Mouse (Mus musculus): ENCODE results near the gene Zfp28. TPM values are rescaled to one million over a fixed set of nuclear protein-coding genes. Genes with fewer than 3 reads are reported as not detected.
"Not testable (repeated sequence)": the region's sequence is repeated elsewhere in the genome, so short reads cannot be mapped to it uniquely, and the experiment has no call there.

The Zfp28 gene
- 2.6 and 4.8 TPM in 2 replicates for total RNA-seq (2021)
- long read RNA-seq, experiment 1, full-length matches to known transcripts = 1 of 7 reads
- long read RNA-seq, experiment 1, partial matches to known transcripts = 0 of 7 reads
- long read RNA-seq, experiment 1, other reads (novel, unspliced or antisense) = 6 of 7 reads
- long read RNA-seq, experiment 2, full-length matches to known transcripts = 2 of 4 reads
- long read RNA-seq, experiment 2, partial matches to known transcripts = 0 of 4 reads
- long read RNA-seq, experiment 2, other reads (novel, unspliced or antisense) = 2 of 4 reads

DNA sequence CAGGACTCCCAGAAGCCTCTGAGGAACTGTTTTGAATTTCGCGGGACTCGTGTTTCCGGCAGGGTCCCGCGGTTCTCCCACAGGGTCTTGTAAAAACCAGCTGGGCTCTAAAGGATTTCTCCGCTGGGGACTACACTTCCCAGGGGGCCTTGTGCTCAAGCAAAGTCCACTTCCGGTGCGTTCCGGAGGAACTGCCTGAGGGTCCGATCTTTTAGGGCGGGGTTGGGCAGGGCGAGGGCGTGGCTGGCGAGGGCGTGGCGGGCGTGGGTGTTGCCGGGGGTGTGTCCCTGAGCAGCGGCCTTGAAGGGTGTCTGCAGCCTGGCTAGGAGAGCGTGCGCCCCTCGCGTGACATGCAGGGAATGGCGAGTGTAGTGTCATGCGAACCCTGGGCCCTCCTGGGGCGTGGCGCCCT, at the start of gene Zfp28:
Gene Zfp28, plus strand, starts transcription at position 252 of the 412 bp plus-strand sequence.
- DNase-seq = peak; percentile 97

DNA sequence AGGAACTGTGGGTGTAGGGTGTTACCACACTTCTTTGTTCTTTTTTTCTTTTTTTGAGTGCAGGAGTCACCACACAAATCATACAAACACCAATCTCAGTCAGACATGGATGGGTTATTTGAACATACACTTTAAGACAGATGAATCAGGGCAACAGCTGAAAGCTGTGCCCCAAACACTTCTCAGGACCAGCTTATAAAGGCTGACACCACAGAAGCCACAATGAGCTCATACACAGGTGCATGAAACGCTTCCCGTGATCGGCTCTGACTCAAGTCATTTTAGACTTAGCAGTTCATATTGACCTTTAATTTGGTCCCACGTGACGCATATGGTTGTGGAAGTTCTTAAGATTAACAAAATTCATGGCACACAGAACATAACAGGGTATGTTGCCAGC, 43.2 kb upstream of the Zfp28 start:
- no peak for DNase-seq

DNA sequence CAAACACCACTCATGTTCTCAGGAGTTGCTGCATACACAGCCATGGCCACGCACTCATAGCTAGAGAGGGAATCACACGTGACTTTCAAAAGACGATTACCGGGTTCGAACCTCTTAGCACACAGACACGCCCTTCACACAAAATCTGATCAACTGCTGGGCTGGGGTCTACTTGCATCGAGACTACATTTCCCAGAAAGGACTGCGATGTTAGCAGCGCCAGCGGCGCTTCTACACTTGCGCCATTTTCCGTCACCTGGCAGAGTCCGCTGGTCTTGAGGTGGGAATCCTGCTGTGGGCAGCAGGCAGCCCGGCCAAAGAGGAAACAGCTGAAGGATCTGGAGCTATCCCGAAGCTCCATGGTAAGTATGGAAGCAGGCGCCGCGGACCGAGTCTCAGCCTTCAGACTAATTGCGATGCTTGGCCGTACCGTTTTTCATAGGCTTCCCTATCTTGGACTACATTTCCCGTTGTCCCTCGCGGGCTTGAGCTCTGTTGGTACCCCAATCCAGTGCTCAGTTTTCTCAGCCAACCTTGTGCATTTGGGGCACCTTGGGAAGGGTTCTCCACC, 39.5 kb upstream of the Zfp28 start, which contains the start of gene Gm3854:
Gene Gm3854, plus strand, starts transcription at position 259 of the 571 bp plus-strand sequence.
- peak; percentile 53 for DNase-seq

DNA sequence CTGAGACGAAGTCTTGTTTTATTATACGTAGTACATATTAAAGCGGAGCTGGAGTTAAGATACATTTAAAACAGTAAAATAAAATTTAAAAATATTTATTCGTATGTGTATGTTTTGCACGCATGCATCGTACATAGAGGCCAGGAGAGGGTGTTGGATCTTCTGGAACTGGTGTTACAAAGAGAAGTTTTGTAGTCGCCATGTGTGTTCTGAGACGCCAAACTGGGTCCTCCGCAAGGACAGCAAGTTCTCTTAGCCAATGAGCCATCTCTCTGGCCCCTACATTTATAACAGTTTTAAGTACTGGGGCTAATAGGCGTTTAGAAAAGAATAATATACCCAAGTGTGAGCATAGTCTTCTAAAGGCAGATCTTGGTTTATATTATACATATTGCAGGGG, 39.0 kb upstream of the Zfp28 start:
- no peak for DNase-seq

DNA sequence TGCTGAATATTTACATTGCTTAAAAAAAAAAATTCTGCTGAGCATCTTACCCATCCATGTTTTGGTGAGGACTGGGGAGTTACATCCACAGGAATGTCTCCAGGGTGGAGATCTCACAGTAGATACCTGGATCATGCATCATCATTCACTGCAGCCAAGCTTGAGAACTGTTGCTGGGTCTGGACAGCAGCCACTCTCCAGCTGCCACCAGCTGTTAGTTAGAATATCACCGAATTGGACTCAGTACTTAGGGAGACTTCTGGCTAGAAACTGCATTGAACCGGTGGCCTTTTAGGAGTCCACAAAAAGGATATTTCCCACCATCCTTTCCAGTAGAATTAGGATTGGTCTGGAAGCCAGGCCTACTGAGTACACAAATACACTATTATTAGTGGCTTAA, 25.0 kb upstream of the Zfp28 start:
- DNase-seq = no peak

DNA sequence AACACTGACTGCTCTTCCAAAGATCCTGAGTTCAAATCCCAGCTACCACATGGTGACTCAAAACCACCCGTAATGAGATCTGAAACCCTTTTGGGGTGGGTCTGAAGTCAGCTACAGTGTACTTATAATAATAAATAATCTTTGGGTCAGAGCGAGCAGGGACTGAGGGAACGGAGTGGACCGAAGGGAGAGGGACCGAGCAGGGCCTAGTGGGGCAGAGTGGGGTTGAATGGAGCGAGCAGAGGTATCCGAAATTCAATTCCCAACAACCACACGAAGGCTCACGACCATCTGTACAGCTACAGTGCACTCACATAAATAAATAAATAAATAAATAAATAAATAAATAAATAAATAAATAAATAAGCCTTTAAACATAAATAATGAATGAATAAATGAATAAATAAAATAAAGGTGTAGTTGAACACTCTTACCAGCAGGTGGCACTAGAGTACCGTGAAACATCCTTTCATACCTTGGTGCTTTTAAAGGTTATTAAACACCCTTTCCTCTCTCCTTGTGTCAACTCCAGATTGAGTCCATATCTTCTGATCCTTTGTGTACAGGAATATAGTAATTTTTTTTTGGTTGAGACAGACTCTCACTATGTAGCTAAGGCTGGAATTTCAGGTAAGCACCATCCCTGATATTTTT, 24.0 kb upstream of the Zfp28 start:
- DNase-seq = peak; percentile 48

DNA sequence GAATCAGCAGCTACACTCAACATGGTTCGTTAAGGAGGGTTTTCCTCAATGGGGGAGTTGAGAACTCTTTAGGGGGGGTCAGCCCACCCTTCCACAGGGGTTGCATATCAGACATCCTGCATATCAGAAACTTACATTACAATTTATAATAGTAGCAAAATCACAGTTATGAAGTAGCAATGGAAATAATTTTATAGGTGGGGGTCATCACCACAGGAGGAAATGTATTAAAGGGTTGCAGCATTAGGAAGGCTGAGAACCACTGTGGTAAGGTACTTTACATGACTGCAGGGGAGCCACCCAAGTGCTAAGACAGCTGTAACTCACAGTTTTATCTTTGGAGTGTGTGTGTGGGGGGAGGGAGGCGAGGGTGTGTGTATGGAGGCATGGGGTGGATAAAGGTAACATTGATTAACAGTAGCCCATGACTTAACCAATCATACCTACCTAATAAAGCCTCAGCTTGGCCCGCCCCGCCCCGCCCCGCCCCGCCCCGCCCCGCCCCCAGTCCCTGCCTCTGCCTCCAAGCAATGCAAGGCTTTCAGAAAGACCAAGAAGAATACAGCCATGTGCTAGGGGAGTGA, 22.5 kb upstream of the Zfp28 start:
- no peak for DNase-seq

DNA sequence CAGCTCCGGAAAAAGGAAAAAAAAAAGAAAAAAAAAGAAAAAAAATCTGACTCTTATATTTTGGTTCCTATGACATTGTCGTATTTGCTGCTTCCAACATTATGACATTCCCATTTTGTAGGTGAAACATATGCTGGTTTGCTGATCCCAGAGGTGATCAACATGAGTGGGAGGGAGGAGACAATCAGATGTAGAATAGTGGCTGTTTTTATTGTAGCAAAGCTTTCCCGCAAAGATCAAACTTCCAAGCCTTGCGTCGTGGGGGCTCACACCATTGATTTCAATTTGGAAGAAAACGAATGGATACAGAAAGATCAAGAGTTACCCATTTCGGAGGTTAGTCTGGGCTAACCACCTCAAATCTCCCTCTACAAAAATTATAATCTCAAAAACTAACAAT, 21.3 kb upstream of the Zfp28 start:
- no peak for DNase-seq

DNA sequence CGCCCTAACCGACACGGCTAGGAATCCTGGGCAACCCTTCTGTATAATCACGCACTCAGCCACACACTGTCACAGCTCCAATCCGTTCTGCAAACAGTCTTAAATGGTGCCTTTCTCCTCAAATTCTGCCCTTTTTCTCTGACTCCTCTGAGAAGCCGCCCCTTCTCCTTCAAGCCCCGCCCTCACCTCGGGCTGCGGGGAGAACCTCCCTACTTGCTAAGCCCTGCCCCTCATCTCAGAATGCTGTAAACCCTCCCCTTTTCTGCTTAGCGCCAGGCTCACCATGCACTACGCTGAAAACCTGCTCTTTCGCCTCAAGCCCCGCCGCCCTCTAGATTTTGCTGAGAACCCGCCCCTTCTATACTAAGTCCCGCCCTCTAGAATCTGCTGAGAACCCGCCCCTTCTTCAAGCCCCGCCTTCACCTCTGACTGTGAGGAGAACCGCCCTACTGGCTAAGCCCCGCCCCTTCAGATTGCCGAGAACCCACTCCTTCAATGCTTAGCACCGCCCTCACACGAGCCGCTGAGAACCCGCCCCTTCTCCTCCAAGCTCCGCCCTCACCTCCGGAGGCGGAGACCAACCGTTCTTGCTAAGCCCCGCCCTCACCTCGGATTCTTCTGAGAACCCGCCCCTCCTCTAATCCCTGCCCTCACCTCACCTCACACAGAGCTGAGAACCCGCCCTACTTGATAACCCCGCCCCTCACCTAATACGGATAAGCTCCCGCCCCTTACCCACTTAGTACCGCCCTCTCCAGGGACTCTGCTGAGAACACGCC, 20.6 kb upstream of the Zfp28 start:
- DNase-seq = peak; percentile 99

DNA sequence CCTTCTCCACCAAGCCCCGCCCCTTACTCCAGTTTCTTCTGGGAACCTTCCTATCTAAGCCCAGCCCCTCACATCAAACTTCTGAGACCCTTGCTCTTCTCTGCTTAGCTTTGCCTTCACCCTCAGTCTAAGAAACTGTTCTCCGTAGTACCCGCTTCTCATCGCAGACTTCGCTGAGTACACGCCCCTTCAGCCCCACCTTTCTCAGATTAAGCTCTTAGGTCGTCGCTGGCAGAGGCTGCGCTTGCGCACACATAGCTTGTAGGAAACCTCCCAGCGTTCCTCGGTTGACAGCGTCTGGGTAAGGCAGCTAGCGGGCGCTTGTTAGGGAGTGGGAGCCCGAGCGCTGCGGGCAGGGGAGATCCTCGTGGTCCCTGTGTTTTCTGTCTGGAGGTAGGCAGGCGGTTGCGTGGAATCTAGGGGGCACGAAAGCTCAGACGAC, 20.0 kb upstream of the Zfp28 start, which contains the start of gene Zfp78:
Gene Zfp78, plus strand, starts transcription at position 234 of the 442 bp plus-strand sequence.
- DNase-seq = peak; percentile 89

DNA sequence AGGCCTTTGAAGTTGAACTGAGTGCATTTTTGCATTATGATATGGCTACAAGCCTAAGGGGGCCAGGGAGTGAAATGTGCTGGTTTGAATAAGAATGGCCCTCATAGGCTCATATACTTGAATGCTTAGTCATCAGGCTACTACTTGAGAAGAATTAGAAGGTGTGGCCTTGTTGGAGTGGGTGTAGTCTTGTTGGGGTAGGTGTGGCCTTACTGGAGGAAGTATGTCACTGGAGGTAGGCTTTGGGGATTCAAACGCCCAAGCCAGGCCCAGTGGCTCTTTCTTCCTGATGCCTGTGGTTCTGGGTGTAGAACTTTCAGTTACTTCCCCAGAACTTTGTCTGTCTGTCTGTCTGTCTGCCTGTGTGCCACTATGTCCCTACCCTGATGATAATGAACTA, 18.3 kb upstream of the Zfp28 start:
- DNase-seq = no peak

DNA sequence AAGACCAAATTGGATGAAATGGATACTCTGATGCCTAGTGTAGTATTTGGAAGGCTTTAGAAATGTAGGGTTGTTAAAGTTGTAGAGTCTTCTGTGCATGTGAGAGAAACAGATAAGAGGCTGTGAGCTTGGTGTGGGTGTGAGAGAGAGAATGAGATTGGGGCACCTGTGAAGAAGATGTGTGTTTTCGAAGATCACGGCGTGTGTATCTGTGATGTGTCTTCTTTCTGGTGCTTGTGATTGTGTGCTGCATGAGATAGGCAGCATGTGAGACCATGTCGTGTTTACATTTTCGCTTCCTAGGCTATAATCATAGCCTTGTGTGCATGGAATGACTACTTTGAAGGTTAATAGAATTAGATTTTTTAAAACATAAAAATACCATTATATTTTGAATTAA, 15.9 kb upstream of the Zfp28 start:
- DNase-seq = no peak

DNA sequence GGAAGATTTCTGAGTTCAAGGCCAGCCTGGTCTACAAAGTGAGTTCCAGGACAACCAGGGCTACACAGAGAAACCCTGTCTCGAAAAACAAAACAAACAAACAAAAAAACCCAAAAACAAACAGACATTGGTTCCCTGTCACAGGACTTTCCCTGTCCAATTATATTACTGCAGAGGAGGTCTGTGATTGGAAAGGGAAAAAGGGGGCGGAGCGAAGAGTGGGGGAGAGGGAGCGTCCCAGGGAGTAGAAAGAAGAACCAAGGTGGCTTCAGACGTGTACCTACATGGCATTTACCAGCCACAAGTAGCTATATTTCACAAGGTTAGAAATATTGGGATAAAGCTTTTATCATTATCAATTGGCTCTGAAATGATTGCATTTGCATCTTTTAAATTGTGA, 14.9 kb upstream of the Zfp28 start:
- DNase-seq = not testable (repeated sequence)

DNA sequence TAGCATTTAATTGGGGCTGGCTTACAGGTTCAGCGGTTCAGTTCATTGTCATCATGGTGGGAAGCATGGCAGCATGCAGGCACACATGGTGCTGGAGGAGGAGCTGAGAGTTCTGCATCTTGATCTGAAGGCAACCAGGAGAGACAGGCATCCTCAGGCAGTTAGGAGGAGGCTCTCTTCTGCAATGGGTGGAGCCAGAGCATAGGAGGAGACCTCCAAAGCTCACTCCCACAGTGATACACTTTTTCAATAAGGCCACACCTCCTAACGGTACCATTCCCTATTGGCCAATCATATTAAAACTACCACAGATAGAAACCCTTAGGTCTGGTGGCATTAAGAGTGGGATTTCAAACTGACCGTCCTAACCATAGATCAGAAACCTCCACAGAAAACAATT, 13.6 kb upstream of the Zfp28 start:
- no peak for DNase-seq

DNA sequence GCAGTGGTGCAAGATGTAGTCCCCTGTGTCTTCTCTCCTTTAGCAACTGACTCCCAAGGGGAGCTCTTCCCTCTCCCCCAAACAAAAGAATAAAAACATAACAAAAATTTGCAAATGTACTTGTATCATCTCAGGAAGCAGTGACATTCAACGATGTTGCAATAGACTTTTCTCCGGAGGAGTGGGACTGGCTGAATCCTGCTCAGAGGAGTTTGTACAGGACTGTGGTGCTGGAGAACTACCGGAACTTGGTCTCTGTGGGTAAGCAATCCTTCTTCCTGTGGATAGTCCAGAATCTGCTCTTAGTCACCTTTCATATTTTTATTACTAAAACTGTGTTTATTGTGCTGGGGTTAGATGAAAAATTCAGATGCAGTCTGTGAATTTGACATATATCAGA, 10.1 kb upstream of the Zfp28 start:
- DNase-seq = no peak

DNA sequence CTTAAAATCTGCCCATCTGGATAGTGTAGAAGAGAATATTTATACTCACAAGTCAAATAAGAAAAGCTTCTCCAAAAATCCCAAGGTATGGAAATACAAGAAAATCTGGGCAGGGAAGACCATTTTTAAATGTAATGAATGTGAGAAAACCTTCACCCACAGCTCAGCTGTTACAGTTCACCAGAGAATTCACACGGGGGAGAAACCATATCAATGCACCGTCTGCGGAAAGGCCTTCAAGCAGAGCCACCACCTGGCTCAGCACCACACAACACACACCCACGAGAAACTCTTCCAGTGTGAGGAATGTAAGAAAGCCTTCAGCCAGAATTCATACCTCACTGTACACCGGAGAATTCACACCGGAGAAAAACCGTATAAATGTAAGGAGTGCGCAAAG, 4.7 kb upstream of the Zfp28 start:
- no peak for DNase-seq

DNA sequence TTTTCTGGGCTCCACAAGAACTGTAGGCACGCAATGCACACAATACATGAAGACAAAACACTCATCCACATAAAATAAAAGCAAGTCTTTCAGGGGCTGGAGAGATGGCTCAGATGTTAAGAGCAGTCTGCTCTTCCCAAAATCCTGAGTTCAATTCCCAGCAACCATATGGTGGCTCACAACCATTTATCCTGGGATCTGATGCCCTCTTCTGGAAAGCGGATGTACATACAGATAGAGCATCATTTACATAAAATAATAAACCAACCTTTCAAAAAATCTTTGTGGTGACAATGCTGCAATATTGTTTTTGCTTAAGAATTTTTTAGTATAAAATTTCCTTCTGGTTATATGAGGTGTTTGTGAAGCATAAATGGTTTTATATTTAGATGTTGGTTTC, 1.7 kb upstream of the Zfp28 start:
- no peak for DNase-seq

DNA sequence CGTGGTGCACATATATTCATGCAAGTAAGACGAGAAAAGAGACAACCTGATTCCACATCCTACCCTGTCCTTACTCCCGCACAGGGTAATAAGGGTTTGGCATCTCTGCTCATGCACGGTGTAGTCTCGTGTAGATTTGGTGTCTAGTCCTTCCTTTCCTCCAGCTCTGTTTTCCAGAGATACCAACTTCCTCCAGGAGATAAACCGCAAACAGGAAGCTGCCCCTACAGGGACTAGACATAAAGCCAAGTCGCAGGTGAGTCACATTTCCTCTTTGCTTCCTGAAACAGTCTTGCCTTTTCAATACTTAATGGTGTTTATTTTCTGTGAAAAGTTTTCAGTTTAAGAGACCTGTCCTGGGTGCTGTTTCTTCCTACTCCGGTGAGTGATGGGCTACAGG, 916 bp downstream of the Zfp28 start:
- no peak for DNase-seq

DNA sequence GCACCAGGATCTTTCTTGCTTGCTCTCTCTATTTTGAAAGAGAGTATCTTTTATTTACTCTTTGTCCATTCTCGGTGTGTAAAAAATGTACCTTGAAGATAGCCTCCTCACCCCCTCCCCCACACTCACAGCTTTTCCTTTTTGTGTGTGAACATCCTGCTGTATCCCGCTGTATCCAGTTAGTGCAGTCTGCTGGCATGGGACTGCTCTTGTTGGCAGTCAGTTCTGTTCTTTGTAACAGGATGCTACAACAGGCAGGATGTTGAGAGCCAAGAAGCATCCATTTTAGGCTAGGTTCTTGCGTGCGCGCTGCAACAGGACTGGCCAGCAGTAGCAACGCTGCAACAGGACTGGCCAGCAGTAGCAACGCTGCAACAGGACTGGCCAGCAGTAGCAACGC, 3.9 kb downstream of the Zfp28 start:
- peak; percentile 9 for DNase-seq

DNA sequence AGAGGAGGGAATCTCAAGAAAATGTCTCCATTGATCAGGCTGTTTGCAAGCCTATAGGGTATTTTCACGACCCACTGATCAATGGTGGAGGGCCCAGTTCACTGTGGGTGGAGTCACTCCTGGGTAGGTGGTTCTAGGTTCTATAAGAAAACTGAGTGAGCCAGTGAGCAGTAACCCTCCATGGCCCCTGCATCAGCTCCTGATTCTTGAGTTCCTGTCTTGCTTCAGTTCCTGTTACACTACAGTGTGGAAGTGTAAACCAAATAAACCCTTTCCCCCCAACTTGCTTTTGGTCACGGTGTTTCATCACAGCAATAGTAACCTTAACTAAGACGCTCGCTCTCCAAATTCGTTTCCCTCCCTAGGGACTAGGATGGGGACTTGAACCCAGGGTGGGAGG, 5.9 kb downstream of the Zfp28 start:
- DNase-seq = no peak

DNA sequence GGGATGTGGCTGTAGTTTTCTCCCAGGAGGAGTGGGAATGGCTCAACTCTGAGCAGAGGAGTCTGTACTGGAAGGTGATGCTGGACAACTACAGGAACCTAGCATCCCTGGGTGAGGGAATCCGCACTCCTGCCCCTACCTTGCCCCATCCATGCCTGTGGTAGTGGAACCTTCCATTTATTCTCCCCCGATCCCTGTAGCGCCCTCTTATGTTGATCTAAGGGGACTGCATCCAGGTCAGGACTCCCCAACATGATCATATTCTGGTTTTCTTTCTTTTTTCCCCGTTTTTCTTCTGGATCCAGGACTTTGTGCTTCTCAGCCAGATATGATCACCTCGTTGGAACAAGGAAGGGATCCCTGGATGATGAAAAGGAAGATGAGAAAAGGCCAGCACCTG, 6.4 kb downstream of the Zfp28 start:
- no peak for DNase-seq

Measured in adrenal gland, postnatal 14 days (tissue).